Mouse (Mus musculus) heart, adult 10 weeks (tissue): ENCODE data around the gene Tmem94. TPM values are rescaled to one million over a fixed set of nuclear protein-coding genes. Genes with fewer than 3 reads are reported as not detected.

Experiments used
- polyA plus RNA-seq: library from polyadenylated mRNA; stranded (reverse); fragments of 350-450 nt; fragmentation: Illumina TruSeq; extraction: RNeasy Lipid Tissue Mini Kit (QIAGEN cat#74804); gene quantifications from one replicate; pipeline ENCODE4 v1.2.3, GENCODE M21; 2014; ENCODE audit warnings: low read depth, low replicate concordance

Tmem94 gene
- 74.3 TPM for polyA plus RNA-seq

DNA sequence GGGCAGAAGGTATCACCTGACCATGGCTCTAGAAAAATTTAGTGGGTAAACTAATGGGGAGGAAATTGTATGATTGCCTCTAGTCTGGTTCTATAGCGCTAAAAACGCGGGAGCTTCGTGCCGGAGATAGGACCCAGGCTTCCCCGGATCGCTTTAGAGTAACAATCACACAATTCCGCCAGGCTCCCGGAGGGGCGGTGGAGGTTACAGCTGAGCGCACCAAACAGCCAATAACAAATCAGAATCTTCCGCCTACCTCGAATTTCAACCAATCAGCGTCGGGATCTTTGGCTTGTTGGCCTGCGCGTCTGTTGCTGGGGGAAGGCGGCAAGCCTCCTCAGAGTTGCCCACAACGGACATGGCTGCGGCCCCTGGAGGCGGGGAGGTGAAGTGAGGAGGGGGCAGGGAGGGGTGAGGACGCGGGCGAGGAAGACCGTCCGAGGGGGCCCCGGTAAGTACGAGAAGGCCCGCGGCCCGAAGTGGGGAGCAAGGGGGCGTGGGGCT, at the start of gene Tmem94:
TSS of gene Tmem94 (plus strand) at position 331 of the 504 bp plus-strand sequence.

DNA sequence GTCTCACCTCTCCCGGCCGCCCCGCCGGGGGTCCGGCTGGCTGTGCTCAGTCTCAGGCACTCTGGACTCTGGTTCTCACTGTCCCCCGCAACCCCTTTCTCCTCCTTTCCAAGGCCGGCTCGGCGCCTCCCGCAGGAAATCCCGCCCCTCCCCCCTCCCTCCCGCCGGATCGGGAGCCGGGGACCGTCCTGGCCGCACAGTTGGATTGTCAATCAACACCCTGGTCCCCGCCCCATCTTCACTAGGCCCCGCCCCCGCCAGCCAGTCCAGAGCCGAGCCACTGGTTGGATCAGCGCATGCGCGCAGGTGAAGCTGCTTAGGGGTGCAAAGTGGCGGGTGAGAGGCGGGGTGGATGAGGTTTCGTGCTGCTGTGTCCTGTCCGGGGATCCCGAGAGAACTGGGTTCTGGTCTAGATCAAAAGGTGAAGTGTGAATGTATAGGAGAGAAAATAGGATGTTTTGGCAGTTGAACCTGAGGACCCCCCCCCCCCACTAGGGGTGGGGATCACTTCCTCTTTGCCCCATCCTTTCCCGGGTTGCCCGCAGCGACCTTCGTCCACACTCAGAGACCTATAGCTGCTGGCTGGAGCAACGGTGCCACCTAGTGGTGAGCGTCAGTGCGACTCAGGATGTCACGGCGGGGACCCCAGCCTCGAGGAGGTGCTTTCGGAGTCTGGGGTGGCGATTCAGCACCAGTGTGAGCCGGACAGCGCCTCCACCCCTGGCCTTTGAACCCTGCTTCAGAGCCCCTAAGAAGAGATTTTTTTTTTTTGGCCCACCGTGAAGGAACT, 48.5 kb downstream of the Tmem94 start, which contains the start of gene Caskin2:
TSS of gene Caskin2 (minus strand) at position 133 of the 790 bp plus-strand sequence.

DNA sequence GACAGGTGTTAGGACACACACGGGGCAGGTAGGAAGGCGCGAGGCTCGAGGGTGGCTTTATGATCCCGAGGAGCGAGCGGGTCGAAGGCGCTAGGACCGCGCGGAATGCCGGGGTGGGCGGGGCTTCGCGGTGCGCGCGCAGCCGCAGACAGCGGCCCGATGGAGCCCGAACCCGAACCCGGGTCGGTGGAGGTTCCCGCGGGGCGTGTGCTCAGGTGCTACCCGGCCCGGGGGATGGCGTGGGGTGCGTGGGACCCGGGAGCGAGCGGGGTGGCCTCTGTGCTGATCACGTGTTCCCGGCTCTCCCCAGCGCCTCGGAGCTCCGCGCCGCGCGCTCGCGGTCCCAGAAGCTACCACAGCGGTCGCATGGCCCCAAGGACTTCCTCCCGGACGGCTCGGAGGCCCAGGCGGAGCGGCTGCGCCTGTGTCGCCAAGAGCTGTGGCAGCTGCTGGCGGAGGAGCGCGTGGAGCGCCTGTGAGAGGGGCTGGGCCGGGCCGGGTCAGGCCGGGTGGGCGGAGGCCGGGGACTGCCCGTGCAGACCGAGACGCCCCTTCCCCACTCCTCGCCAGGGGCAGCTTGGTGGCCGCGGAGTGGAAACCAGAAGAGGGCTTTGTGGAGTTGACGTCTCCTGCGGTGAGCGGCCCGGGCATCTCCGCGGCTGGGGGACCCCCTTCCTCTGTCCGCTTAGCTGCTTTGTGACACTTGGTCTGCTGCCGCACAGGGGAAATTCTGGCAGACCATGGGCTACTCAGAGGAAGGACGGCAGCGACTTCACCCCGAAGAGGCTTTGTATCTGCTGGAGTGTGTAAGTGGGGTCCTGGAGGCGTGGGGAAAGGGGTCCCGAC, 49.6 kb downstream of the Tmem94 start, which contains the start of gene Tsen54:
TSS of gene Tsen54 (plus strand) at position 120 of the 846 bp plus-strand sequence.

DNA sequence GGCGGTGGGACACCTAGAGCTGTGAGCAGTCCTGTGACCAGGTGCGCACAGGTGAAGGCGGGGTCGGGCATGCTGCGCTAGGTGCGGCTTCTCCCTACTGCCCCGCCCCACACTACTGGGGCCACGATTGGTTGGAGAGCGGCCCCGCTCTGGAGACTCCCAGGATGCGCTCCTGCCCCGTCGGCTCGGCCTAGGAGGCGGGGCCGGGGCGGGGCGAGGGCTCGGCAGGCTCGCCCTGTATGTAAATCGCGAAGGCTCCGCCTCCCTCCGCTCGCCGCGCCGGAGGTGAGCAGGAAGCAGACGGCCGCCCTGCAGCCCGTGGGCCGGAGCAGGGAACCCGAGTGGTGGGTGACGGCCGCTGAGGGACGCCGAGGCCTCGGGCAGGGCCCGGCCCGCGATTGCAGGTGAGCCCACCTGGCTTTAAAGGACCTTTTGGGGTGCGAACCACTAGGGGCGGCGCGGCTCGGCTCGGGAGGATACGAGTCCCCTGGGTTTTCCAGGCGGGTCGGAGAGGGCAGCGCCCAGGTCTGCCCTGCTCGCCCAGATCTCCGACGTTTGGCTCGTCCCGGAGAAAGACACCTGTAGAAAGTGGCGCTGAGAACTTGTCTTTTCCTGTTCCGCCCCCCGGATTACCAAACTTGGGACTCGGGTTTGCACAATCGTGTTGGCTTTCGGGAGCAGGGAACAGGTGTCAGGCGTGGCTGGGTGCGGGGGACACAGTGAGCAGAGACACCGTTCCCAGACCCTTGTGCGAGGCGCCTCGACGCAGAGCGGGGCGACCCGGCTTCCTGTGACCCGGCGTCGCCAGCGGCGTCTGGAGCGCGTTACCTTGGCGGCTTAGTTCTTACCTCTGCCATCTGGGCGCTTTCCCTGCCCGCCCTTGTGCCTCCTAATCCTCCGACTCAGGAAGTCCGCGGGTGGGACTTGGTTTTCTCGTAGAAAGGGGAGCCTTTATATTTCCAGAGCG, 58.8 kb downstream of the Tmem94 start, which contains the start of gene Llgl2:
TSS of gene Llgl2 (plus strand) at position 276 of the 967 bp plus-strand sequence.

Other genes starting within 250 kb of the Tmem94 start
- gene Sumo2, start 229.2 kb upstream of the Tmem94 start, polyA plus RNA-seq, result 255 TPM
- 37.0 TPM for gene Nup85, start 201.0 kb upstream of the Tmem94 start, polyA plus RNA-seq
- gene Mrps7, start 161.5 kb upstream of the Tmem94 start, polyA plus RNA-seq, result 79.9 TPM
- gene Gga3, start 161.4 kb upstream of the Tmem94 start, polyA plus RNA-seq, result 13.7 TPM
- gene Mif4gd, start 152.5 kb upstream of the Tmem94 start, polyA plus RNA-seq, result 62.3 TPM
- 53.1 TPM for gene Slc25a19, start 137.1 kb upstream of the Tmem94 start, polyA plus RNA-seq
- 83.0 TPM for gene Grb2, start 56.8 kb upstream of the Tmem94 start, polyA plus RNA-seq
- gene Caskin2, start 48.2 kb downstream of the Tmem94 start, polyA plus RNA-seq, result 33.6 TPM
- gene Tsen54, start 49.3 kb downstream of the Tmem94 start, polyA plus RNA-seq, result 11.2 TPM
- 11.7 TPM for gene Llgl2, start 58.6 kb downstream of the Tmem94 start, polyA plus RNA-seq
- 0.42 TPM for gene Myo15b, start 93.0 kb downstream of the Tmem94 start, polyA plus RNA-seq
- 27.9 TPM for gene Smim5, start 134.5 kb downstream of the Tmem94 start, polyA plus RNA-seq
- not detected for gene Smim6, start 146.6 kb downstream of the Tmem94 start, polyA plus RNA-seq
- gene Sap30bp, start 167.8 kb downstream of the Tmem94 start, polyA plus RNA-seq, result 12.8 TPM
- gene Recql5, start 168.0 kb downstream of the Tmem94 start, polyA plus RNA-seq, result 11.7 TPM
- 1.3 TPM for gene Itgb4, start 209.3 kb downstream of the Tmem94 start, polyA plus RNA-seq
- gene Galk1, start 247.3 kb downstream of the Tmem94 start, polyA plus RNA-seq, result 13.4 TPM